Mouse (Mus musculus) heart, embryonic 11.5 days (tissue): ENCODE data around the gene Rab3gap2. TPM values are rescaled to one million over a fixed set of nuclear protein-coding genes. Genes with fewer than 3 reads are reported as not detected.

Experiments
- ATAC-seq: fragments of 200-750 bp; cut with Nextera tagmentation; replicated peaks from 2 replicates; pipeline ENCODE4 v1.8.0; 2017; ENCODE audit warnings: moderate library complexity; ENCODE audit not compliant: insufficient number of reproducible peaks, low FRiP score, low TSS enrichment
- H3K27ac ChIP-seq: fragments of 300-500 bp; sonication (generic); 2 replicates; pipeline ENCODE4 v1.5.1; 2014; ENCODE audit warnings: mild to moderate bottlenecking, low read depth, low read length
- H3K27me3 ChIP-seq: fragments of 300-500 bp; sonication (generic); 2 replicates; pipeline ENCODE4 v1.6.1; 2014; ENCODE audit warnings: mild to moderate bottlenecking, low read length, mixed read lengths; ENCODE audit not compliant: control insufficient read depth, insufficient read depth
- H3K36me3 ChIP-seq: fragments of 300-500 bp; sonication (generic); 2 replicates; pipeline ENCODE4 v1.6.1; 2014; ENCODE audit warnings: mild to moderate bottlenecking, low read length, moderate library complexity, mixed read lengths; ENCODE audit not compliant: control insufficient read depth, insufficient read depth
- H3K4me1 ChIP-seq: fragments of 300-500 bp; sonication (generic); 2 replicates; pipeline ENCODE4 v1.6.1; 2014; ENCODE audit warnings: low read length; ENCODE audit not compliant: control insufficient read depth, insufficient read depth
- H3K4me2 ChIP-seq: fragments of 300-500 bp; sonication (generic); 2 replicates; pipeline ENCODE4 v1.6.1; 2014; ENCODE audit warnings: mild to moderate bottlenecking, moderate library complexity
- H3K4me3 ChIP-seq: fragments of 300-500 bp; sonication (generic); 2 replicates; pipeline ENCODE4 v1.5.1; 2014; ENCODE audit warnings: low read depth, low read length
- H3K9ac ChIP-seq: fragments of 300-500 bp; sonication (generic); 2 replicates; pipeline ENCODE4 v1.6.1; 2014; ENCODE audit warnings: mild to moderate bottlenecking, low read depth, low read length, moderate library complexity
- H3K9me3 ChIP-seq: fragments of 300-500 bp; sonication (generic); replicated peaks from 2 replicates; pipeline ENCODE4 v1.6.1; 2016; ENCODE audit warnings: low read length; ENCODE audit not compliant: control insufficient read depth
- WGBS: fragments of 180-500 bp; shearing (Covaris S2); extraction: QIAGEN DNeasy Blood & Tissue Kit; methylation state at CpG from one replicate; pipeline ENCODE4 v1.1.7; 2014; ENCODE audit not compliant: insufficient replicate concordance; 5-methylcytosine and 5-hydroxymethylcytosine counted together
- microRNA counts: library from miRNA; unstranded; fragments of <30 nt; microRNA quantifications from one replicate; lab custom pipeline; 2015
- microRNA-seq: library from miRNA; unstranded; fragments of <30 nt; microRNA quantifications from one replicate; pipeline ENCODE4, GENCODE M21; 2016; ENCODE audit warnings: borderline number of aligned reads
- polyA plus RNA-seq: library from polyadenylated mRNA; unstranded; fragments of >200 nt; fragmentation: Nextera tagmentation; extraction: Ambion mirVana; gene quantifications from 2 replicates; pipeline ENCODE4 v1.2.1, GENCODE M21; 2014

The Rab3gap2 gene
- polyA plus RNA-seq, 1 experiment from 2014 or later, result 18.9 TPM

DNA sequence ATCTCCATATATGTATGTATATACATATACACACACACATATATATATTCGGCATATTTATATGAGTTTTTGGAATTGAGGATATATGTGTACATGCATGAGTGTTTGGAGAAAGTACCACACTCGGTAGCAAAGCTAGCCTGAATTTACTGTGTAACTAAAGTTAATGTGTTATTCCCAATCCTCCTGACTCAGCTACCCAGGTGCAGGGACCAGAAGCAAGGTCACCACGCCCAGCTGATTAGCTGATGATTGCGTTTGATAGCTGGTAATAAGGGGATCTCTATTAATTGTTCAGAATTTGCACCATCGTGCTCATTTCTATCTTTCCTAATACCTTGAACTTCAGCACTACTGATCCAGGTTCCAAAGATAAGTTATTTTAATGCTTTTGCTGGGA lies 129.7 kb downstream of the Rab3gap2 start:
- peaks cover 18% of the 10 kb centered on the region for H3K4me1 ChIP-seq
- WGBS, result 83% methylated on average over 5 of the region's 5 CpGs
- ATAC-seq, result no peak

GRCm38 (mm10) chr1:185334136-185334535 lies 130.2 kb downstream of the Rab3gap2 start:
- no peak overlapping the region for H3K9ac ChIP-seq
- H3K27me3 ChIP-seq, result no peaks in the 10 kb centered on the region
- no peak overlapping the region for H3K27ac ChIP-seq
- H3K4me3 ChIP-seq, result no peak overlapping the region
- H3K4me2 ChIP-seq, result no peak overlapping the region
- ATAC-seq, result no peak
- peaks cover 18% of the 10 kb centered on the region for H3K4me1 ChIP-seq
- no peaks in the 10 kb centered on the region for H3K36me3 ChIP-seq
- H3K9me3 ChIP-seq, result no peaks in the 10 kb centered on the region
- WGBS, result 76% methylated on average over 4 of the region's 4 CpGs

More for the DNA sequence above, 129.7 kb downstream of the Rab3gap2 start:
- H3K27ac ChIP-seq, result no peak overlapping the region
- H3K36me3 ChIP-seq, result no peaks in the 10 kb centered on the region
- no peak overlapping the region for H3K4me2 ChIP-seq
- H3K4me3 ChIP-seq, result no peak overlapping the region
- no peaks in the 10 kb centered on the region for H3K27me3 ChIP-seq
- no peak overlapping the region for H3K9ac ChIP-seq
- no peaks in the 10 kb centered on the region for H3K9me3 ChIP-seq

DNA sequence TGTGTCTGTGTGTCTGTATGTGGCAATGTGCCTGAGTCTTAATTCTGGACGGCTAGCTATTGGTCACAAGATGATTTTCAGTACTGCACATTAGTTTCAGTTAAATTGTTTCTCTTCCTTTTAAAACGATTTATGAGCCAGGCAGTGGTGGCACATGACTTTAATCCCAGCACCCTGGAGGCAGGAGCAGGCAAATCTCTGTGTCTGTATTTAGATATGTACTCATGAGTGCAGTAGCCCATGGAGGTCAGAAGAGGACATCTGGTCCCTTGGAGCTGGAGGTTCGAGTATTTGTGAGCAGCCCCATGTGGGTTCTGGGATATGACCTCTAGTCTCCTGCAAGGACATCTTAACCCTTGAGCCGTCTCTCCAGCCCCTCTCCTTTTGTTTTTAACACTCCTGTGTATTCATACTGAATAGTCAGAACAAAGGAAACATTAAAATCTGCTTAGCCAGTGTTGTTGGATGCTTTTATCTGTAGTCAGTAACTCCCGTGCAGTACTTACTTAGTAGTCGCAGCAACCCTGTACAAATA lies 131.4 kb downstream of the Rab3gap2 start:
- Histone ChIP-seq H3K27ac (no peak overlapping the region), H3K27me3 (no peaks in the 10 kb centered on the region), H3K4me2 (no peak overlapping the region), H3K9me3 (no peaks in the 10 kb centered on the region), H3K9ac (no peak overlapping the region), H3K4me3 (no peak overlapping the region), H3K4me1 (peaks cover 18% of the 10 kb centered on the region), H3K36me3 (no peaks in the 10 kb centered on the region)
- ATAC-seq, result no peak
- 66% methylated on average over 6 of the region's 6 CpGs for WGBS

MicroRNAs within 50 kb of the gene (microRNA counts, 519-probe panel; counts per million panel counts)
- microRNA mmu-miR-194 (lab: Ali Mortazavi, UCI), result 3,233 counts per million, percentile 13 among the panel's probes with 10 or more counts
- 32.2 counts per million for microRNA mmu-miR-664 (lab: Ali Mortazavi, UCI)

Small RNA genes lying within 50 kb of the gene (microRNA-seq; reads per million reads assigned to microRNA genes)
- gene Mir194-1 (53.4 reads per million, percentile 59 among the genes with 10 or more reads in this experiment), gene Mir215 (326 reads per million, percentile 75 among the genes with 10 or more reads in this experiment), gene Mir664 (12.1 reads per million, percentile 46 among the genes with 10 or more reads in this experiment)

Other genes with a start within 250 kb of the Rab3gap2 start
- gene Mark1, start 204.5 kb upstream of the Rab3gap2 start, polyA plus RNA-seq, result 2.2 and 2.4 TPM in 2 replicates
- gene Iars2, start 125.3 kb downstream of the Rab3gap2 start, polyA plus RNA-seq, result 34.9 and 44.0 TPM in 2 replicates
- gene Bpnt1, start 128.0 kb downstream of the Rab3gap2 start, polyA plus RNA-seq, result 27.0 and 27.5 TPM in 2 replicates
- gene Eprs, start 158.9 kb downstream of the Rab3gap2 start, polyA plus RNA-seq, result 111 and 122 TPM in 2 replicates